Mouse (Mus musculus) kidney, postnatal 0 days (tissue): ENCODE results near the gene Ttll1. TPM values are rescaled to one million over a fixed set of nuclear protein-coding genes. Genes with fewer than 3 reads are reported as not detected.

ENCODE experiments used
- ATAC-seq: fragments of 200-750 bp; cut with Nextera tagmentation; replicated peaks from 2 replicates; pipeline ENCODE4 v1.8.0; 2017; ENCODE audit warnings: low read depth, moderate number of reproducible peaks, moderate TSS enrichment, moderate library complexity; ENCODE audit not compliant: low FRiP score
- DNase-seq: peaks from one replicate; pipeline ENCODE4 v3.0.0-alpha.2; 2016; ENCODE audit warnings: low spot score
- H3K27ac ChIP-seq: fragments of 300-500 bp; sonication (generic); 2 replicates; pipeline ENCODE4 v1.5.1; 2014; ENCODE audit warnings: mild to moderate bottlenecking
- H3K27me3 ChIP-seq: fragments of 300-500 bp; sonication (generic); 2 replicates; pipeline ENCODE4 v1.6.1; 2014; ENCODE audit warnings: low read length, mixed read lengths; ENCODE audit not compliant: insufficient read depth
- H3K36me3 ChIP-seq: fragments of 300-500 bp; sonication (generic); 2 replicates; pipeline ENCODE4 v1.6.1; 2014; ENCODE audit warnings: low read length, mixed read lengths; ENCODE audit not compliant: insufficient read depth
- H3K4me1 ChIP-seq: fragments of 300-500 bp; sonication (generic); replicated peaks from 2 replicates; pipeline ENCODE4 v1.6.1; 2014; ENCODE audit warnings: antibody characterized with exemption, low read length, mixed read lengths; ENCODE audit not compliant: insufficient read depth
- H3K4me2 ChIP-seq: fragments of 300-500 bp; sonication (generic); 2 replicates; pipeline ENCODE4 v1.6.1; 2014; ENCODE audit warnings: mild to moderate bottlenecking, low read length, moderate library complexity, mixed read lengths
- H3K4me3 ChIP-seq: fragments of 300-500 bp; sonication (generic); replicated peaks from 2 replicates; pipeline ENCODE4 v1.5.1; 2014; ENCODE audit warnings: low read depth, low read length
- H3K9ac ChIP-seq: fragments of 300-500 bp; sonication (generic); 2 replicates; pipeline ENCODE4 v1.6.1; 2014; ENCODE audit warnings: low read depth, low read length
- H3K9me3 ChIP-seq: fragments of 300-500 bp; sonication (generic); replicated peaks from 2 replicates; pipeline ENCODE4 v1.6.1; 2016; ENCODE audit warnings: low read length, inconsistent platforms, mixed read lengths
- CTCF ChIP-seq: IDR thresholded peaks from 2 replicates; pipeline ENCODE4 v1.5.1; 2016; ENCODE audit warnings: antibody characterized with exemption, low read depth, mild to moderate bottlenecking, moderate library complexity
- WGBS: fragments of 180-500 bp; shearing (Covaris S2); extraction: QIAGEN DNeasy Blood & Tissue Kit; methylation state at CpG from one replicate; pipeline ENCODE4 v1.1.7; 2014; 5-methylcytosine and 5-hydroxymethylcytosine counted together
- polyA plus RNA-seq: library from polyadenylated mRNA; unstranded; fragments of >200 nt; fragmentation: Nextera tagmentation; extraction: Ambion mirVana; gene quantifications from 2 replicates; pipeline ENCODE4 v1.2.1, GENCODE M21; 2015

Gene Ttll1
- polyA plus RNA-seq, 1 experiment from 2014 or later = 16.6 TPM

DNA sequence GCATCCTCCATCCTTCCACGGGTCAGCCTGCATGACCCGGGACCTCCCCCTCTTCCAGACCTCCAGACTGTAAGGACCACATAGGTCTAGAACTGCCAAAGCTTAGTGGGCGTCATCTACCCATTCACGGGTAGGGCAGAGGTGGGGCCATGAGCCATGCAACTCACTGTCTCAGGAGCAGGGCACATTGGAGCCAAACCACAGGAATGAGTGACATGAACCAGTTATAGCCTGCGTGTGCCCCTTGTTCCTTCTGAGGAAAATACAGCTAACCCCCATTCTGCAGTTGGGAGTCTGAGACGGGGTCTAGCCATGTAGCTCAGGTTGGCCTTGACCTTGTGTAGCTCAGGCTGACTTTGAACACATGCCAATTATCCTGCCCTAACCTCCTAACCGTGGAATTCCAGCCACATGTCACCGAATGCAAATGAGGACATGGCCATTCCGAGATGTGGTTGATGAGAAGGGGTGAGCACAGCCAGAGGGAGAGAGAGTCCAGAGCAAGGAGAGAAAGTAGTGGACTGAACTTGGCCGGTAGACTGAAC lies 29.4 kb downstream of the Ttll1 start:
- H3K9ac ChIP-seq = no peak overlapping the region
- TF ChIP-seq CTCF = no peak
- no peak overlapping the region for H3K4me2 ChIP-seq
- WGBS = 57% methylated on average over 10 of the region's 10 CpGs
- H3K9me3 ChIP-seq = no peaks in the 10 kb centered on the region
- no peak for DNase-seq
- H3K36me3 ChIP-seq = 0 out of 2 replicates have a peak, but pooled peaks cover 3% of the 10 kb centered on the region
- no peak overlapping the region for H3K27ac ChIP-seq
- no peak for ATAC-seq
- H3K27me3 ChIP-seq = no peaks in the 10 kb centered on the region
- H3K4me1 ChIP-seq = no peaks in the 10 kb centered on the region
- no peak overlapping the region for H3K4me3 ChIP-seq

DNA sequence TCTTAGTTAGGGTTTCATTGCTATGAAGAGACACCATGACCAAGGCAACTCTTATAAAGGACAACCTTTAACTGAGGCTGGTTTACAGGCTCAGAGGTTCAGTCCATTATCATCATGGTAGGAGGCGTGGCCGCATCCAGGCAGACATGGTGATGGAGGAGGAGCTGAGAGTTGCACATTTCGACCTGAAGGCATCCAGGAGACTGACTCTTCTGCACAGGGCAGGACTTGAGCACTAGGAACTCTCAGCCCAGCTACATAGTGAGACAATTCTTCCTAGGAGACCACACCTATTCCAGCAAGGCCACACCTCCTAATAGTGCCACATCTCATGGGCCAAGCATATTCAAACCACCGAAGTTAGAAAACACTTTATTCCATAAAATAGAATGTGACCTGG lies 30.9 kb downstream of the Ttll1 start:
- DNase-seq = no peak
- no peak for ATAC-seq
- Histone ChIP-seq H3K4me3 (no peak overlapping the region), H3K27ac (no peak overlapping the region), H3K4me1 (no peaks in the 10 kb centered on the region), H3K9me3 (no peaks in the 10 kb centered on the region), H3K27me3 (no peaks in the 10 kb centered on the region), H3K9ac (no peak overlapping the region), H3K36me3 (no peaks in the 10 kb centered on the region), H3K4me2 (no peak overlapping the region)
- no peak for TF ChIP-seq CTCF
- WGBS = 86% methylated on average over 4 of the region's 4 CpGs

DNA sequence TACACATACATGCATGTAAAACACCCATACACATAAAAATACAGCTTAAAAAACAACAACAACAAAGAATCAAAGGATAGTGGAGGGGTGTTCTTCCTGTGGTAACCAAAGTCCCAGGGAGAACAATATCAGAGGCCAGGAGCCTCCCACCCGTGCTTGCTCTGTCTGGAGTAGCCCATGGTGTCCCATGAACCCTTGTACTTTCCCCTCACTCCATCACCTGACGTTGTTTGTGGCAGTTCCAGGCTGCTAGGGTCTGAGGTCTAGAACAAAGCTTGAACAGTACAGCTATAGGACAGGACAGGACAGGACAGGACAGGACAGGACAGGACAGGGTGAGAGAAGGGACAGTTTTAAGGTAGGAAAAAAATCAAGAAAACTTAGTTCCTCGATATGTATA lies 32.6 kb downstream of the Ttll1 start:
- Histone ChIP-seq H3K4me1 (no peaks in the 10 kb centered on the region), H3K27ac (no peak overlapping the region), H3K9me3 (no peaks in the 10 kb centered on the region), H3K4me2 (no peak overlapping the region), H3K9ac (no peak overlapping the region), H3K4me3 (no peak overlapping the region), H3K36me3 (no peaks in the 10 kb centered on the region), H3K27me3 (no peaks in the 10 kb centered on the region)
- ATAC-seq (0 out of 2 replicates have a peak, but pooled peaks have one; percentile 45), DNase-seq (no peak)
- 64% methylated on average over 3 of the region's 3 CpGs for WGBS
- no peak for TF ChIP-seq CTCF

DNA sequence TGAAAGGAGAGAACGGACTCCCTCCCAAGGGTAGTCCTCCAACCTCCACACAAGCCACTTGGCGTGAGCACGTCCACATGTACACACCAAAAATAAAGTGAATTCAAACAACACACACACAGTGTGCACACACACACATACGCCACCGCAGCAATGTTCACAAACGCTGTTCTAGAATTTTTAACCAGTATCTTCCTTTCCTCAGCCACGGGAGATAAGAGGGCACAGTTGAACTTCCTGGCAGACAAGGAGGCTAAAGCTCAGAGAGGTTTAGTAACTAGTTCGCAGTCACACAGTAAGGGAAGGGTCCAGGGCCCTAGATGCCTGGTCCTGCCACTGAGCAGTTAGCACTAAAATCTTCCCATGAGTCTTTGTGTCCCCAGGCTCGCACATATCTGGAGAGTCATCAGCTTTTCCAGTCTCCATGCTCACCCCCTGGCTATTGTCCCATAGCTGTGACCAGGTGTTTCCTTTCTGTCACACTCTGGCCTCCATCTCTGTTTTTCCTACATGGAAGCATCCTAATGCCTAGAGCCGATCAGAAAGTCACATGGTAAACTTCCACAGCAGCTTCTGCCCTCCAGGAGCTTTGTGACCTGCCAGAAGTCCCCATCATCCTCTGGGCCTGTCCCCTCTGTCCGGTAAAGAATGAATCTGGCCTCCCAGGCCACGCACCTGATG lies 34.0 kb downstream of the Ttll1 start:
- Histone ChIP-seq H3K9ac (no peak overlapping the region), H3K4me1 (no peaks in the 10 kb centered on the region), H3K4me2 (no peak overlapping the region), H3K27me3 (no peaks in the 10 kb centered on the region), H3K36me3 (no peaks in the 10 kb centered on the region), H3K27ac (no peak overlapping the region), H3K9me3 (no peaks in the 10 kb centered on the region), H3K4me3 (no peak overlapping the region)
- ATAC-seq (no peak), DNase-seq (no peak)
- 75% methylated on average over 12 of the region's 12 CpGs for WGBS
- TF ChIP-seq CTCF = no peak

DNA sequence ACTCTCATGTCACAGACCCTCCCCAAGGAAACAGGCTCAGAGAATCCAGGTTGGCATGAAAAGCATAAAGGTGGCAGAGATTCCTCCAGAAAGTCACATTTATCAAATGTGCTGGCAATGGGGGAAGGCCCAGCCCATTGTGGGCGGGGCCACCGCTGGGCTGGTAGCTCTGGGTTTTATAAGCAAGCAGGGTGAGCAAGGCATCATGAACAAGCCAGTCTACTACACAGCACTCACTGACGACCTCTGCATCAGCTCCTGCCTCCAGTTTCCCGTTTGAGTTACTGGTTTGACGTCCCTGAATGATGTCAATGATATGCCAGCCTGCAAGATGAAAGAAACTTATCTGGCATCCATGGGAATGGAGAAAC lies 36.2 kb downstream of the Ttll1 start:
- 0 out of 2 replicates have a peak overlapping the region, but pooled peaks have one; percentile 2 for H3K27ac ChIP-seq
- H3K9me3 ChIP-seq = no peaks in the 10 kb centered on the region
- no peaks in the 10 kb centered on the region for H3K36me3 ChIP-seq
- 29% methylated on average over 5 of the region's 5 CpGs for whole genome bisulfite sequencing
- no peak overlapping the region for H3K9ac ChIP-seq
- no peak overlapping the region for H3K4me2 ChIP-seq
- no peaks in the 10 kb centered on the region for H3K4me1 ChIP-seq
- ATAC-seq (no peak), DNase-seq (no peak)
- H3K27me3 ChIP-seq = no peaks in the 10 kb centered on the region
- TF ChIP-seq CTCF = no peak
- H3K4me3 ChIP-seq = no peak overlapping the region

DNA sequence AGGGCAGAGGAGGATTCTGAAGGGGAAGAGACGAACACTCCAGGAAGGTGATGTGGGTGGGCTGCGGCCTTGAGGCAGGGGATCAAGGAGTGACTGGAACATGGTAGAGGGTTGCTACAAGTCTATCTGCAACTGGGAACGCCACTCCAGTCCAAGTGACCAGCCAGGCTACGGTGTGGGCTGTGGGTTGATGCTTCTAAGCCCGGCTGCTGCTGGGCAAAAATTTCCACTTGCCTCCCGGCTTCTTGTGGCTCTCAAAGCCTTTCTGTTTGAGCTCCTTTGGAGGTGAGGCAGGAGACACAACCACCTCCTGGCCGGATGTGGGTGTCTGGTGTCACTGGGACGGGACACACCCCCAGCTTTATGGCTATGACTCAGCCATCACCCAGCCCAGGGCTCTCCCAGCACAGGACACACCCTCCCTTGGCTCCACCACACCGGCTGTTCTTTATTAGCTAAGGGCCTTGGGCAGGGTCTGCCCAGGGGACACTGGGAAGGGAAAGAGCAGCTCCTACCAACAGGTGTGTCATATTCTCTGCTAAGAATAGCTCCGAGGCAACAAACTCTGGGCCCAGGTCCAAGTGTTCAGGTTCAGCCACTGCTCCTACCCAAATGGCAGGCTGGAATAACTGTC lies 36.7 kb downstream of the Ttll1 start:
- H3K4me3 ChIP-seq = no peak overlapping the region
- H3K4me2 ChIP-seq = no peak overlapping the region
- H3K27ac ChIP-seq = 0 out of 2 replicates have a peak overlapping the region, but pooled peaks have one; percentile 2
- ATAC-seq (peak; percentile 76; the same call in 1 of the 2 replicates), DNase-seq (peak; percentile 61)
- no peak overlapping the region for H3K9ac ChIP-seq
- TF ChIP-seq CTCF = no peak
- no peaks in the 10 kb centered on the region for H3K9me3 ChIP-seq
- no peaks in the 10 kb centered on the region for H3K36me3 ChIP-seq
- no peaks in the 10 kb centered on the region for H3K27me3 ChIP-seq
- 40% methylated on average over 10 of the region's 10 CpGs for WGBS
- H3K4me1 ChIP-seq = no peaks in the 10 kb centered on the region
